Mouse (Mus musculus) MEL (cell line): ENCODE data around the gene Gm45623. TPM values are rescaled to one million over a fixed set of nuclear protein-coding genes. Genes with fewer than 3 reads are reported as not detected.

ENCODE experiments used
- DNase-seq: peaks from one replicate; pipeline ENCODE4 v3.0.0; 2011; ENCODE audit warnings: low read depth, low spot score
- H3K27ac ChIP-seq: 2 replicates; pipeline ENCODE4 v1.5.1; 2012; ENCODE audit warnings: low read depth, mild to moderate bottlenecking, control low read depth, low read length, moderate library complexity; ENCODE audit not compliant: control insufficient read depth
- H3K27me3 ChIP-seq, 2 experiments: fragments of 150-350 bp in 1 of 2; sonication (generic) in 1 of 2; 2 replicates each; pipeline ENCODE4 v1.6.1; 2012; ENCODE audit warnings: low read length in 2 of 2, mild to moderate bottlenecking in 2 of 2, improper control_type of control experiment in 1 of 2, moderate library complexity in 1 of 2; ENCODE audit not compliant: insufficient read depth in 2 of 2, control insufficient read depth in 1 of 2
- H3K36me3 ChIP-seq, 2 experiments: 2 replicates each; pipeline ENCODE4 v1.6.1; 2012 to 2014; ENCODE audit warnings: low read length in 2 of 2, improper control_type of control experiment in 1 of 2, inconsistent platforms in 1 of 2, mild to moderate bottlenecking in 1 of 2; ENCODE audit not compliant: insufficient read depth in 2 of 2, control insufficient read depth in 1 of 2
- H3K4me1 ChIP-seq, 2 experiments: fragments of 150-350 bp in 1 of 2; sonication (generic) in 1 of 2; 2 replicates each; pipeline ENCODE4 v1.6.1; 2012; ENCODE audit warnings: low read length in 2 of 2, improper control_type of control experiment in 1 of 2, mild to moderate bottlenecking in 1 of 2; ENCODE audit not compliant: insufficient read depth in 2 of 2, control insufficient read depth in 1 of 2
- H3K4me3 ChIP-seq, 2 experiments: fragments of 150-350 bp in 1 of 2; sonication (generic) in 1 of 2; 2 replicates each; pipeline ENCODE4 v1.5.1; 2012; ENCODE audit warnings: low read depth in 2 of 2, low read length in 2 of 2, mild to moderate bottlenecking in 2 of 2, moderate library complexity in 2 of 2, control low read depth in 1 of 2, improper control_type of control experiment in 1 of 2; ENCODE audit not compliant: control insufficient read depth in 1 of 2, insufficient read depth in 1 of 2
- H3K79me2 ChIP-seq: 2 replicates; pipeline ENCODE4 v1.6.1; 2012; ENCODE audit warnings: mild to moderate bottlenecking, low read length, moderate library complexity; ENCODE audit not compliant: control insufficient read depth, poor library complexity, insufficient read depth
- H3K9ac ChIP-seq: 2 replicates; pipeline ENCODE4 v1.6.1; 2012; ENCODE audit warnings: low read depth, mild to moderate bottlenecking, control low read depth, low read length, moderate library complexity; ENCODE audit not compliant: control insufficient read depth, poor library complexity, severe bottlenecking
- H3K9me3 ChIP-seq: fragments of 150-350 bp; sonication (generic); replicated peaks from 2 replicates; pipeline ENCODE4 v1.6.1; 2012; ENCODE audit warnings: mild to moderate bottlenecking, low read length, improper control_type of control experiment, moderate library complexity; ENCODE audit not compliant: insufficient read depth
- BHLHE40 ChIP-seq: IDR thresholded peaks from 2 replicates; pipeline ENCODE4 v1.6.1; 2012; ENCODE audit warnings: low read depth, mild to moderate bottlenecking, inconsistent platforms, low read length, improper control_type of control experiment, borderline replicate concordance
- CHD1 ChIP-seq: IDR thresholded peaks from 2 replicates; pipeline ENCODE4 v1.6.1; 2012; ENCODE audit warnings: low read depth, mild to moderate bottlenecking, inconsistent platforms, low read length, improper control_type of control experiment
- CHD2 ChIP-seq: IDR thresholded peaks from 2 replicates; pipeline ENCODE4 v1.6.1; 2011; ENCODE audit warnings: low read length, improper control_type of control experiment
- E2F4 ChIP-seq: IDR thresholded peaks from 2 replicates; pipeline ENCODE4 v1.6.1; 2011; ENCODE audit warnings: low read depth, low read length, improper control_type of control experiment, borderline replicate concordance
- GABPA ChIP-seq: IDR thresholded peaks from 2 replicates; pipeline ENCODE4 v1.6.1; 2012; ENCODE audit warnings: low read depth, mild to moderate bottlenecking, inconsistent platforms, low read length, improper control_type of control experiment, moderate library complexity
- KAT2A ChIP-seq: conservative IDR thresholded peaks from 2 replicates; pipeline ENCODE4 v1.6.1; 2012; ENCODE audit warnings: low read depth, low read length, improper control_type of control experiment, inconsistent platforms
- MAFK ChIP-seq: IDR thresholded peaks from 2 replicates; pipeline ENCODE4 v1.6.1; 2011; ENCODE audit warnings: low read depth, mild to moderate bottlenecking, low read length, improper control_type of control experiment, borderline replicate concordance
- MAX ChIP-seq: IDR thresholded peaks from 2 replicates; pipeline ENCODE4 v1.6.1; 2011; ENCODE audit warnings: low read length, improper control_type of control experiment
- MAZ ChIP-seq: IDR thresholded peaks from 2 replicates; pipeline ENCODE4 v1.6.1; 2012; ENCODE audit warnings: low read depth, mild to moderate bottlenecking, inconsistent platforms, low read length, improper control_type of control experiment
- MEF2A ChIP-seq: IDR thresholded peaks from 2 replicates; pipeline ENCODE4 v1.6.1; 2014; ENCODE audit warnings: low read depth, mild to moderate bottlenecking, inconsistent platforms, low read length, improper control_type of control experiment; ENCODE audit not compliant: poor library complexity, insufficient replicate concordance, severe bottlenecking; ENCODE audit errors: extremely low read depth
- MYB ChIP-seq: IDR thresholded peaks from 2 replicates; pipeline ENCODE4 v1.6.1; 2011; ENCODE audit warnings: mild to moderate bottlenecking, low read depth, low read length, improper control_type of control experiment
- NRF1 ChIP-seq: IDR thresholded peaks from 2 replicates; pipeline ENCODE4 v1.6.1; 2014; ENCODE audit warnings: low read depth, mild to moderate bottlenecking, inconsistent platforms, low read length, improper control_type of control experiment, moderate library complexity; ENCODE audit not compliant: poor library complexity, insufficient read depth, severe bottlenecking
- POLR2A ChIP-seq, 2 experiments: IDR thresholded peaks; 2 replicates each; pipeline ENCODE4 v1.6.1; 2011 to 2012; ENCODE audit warnings: low read length in 2 of 2, mild to moderate bottlenecking in 2 of 2, control low read depth in 1 of 2, improper control_type of control experiment in 1 of 2, low read depth in 1 of 2, moderate library complexity in 1 of 2; ENCODE audit not compliant: control insufficient read depth in 1 of 2, insufficient read depth in 1 of 2, poor library complexity in 1 of 2
- POLR2AphosphoS2 ChIP-seq: IDR thresholded peaks from 2 replicates; pipeline ENCODE4 v1.6.1; 2011; ENCODE audit warnings: low read length, improper control_type of control experiment
- RAD21 ChIP-seq: IDR thresholded peaks from 2 replicates; pipeline ENCODE4 v1.6.1; 2011; ENCODE audit warnings: mild to moderate bottlenecking, low read depth, low read length, improper control_type of control experiment
- RCOR1 ChIP-seq: IDR thresholded peaks from 2 replicates; pipeline ENCODE4 v1.6.1; 2012; ENCODE audit warnings: low read depth, mild to moderate bottlenecking, inconsistent platforms, low read length, improper control_type of control experiment
- SIN3A ChIP-seq: IDR thresholded peaks from 2 replicates; pipeline ENCODE4 v1.6.1; 2012; ENCODE audit warnings: low read length, improper control_type of control experiment, inconsistent platforms
- TAL1 ChIP-seq: IDR thresholded peaks from 2 replicates; pipeline ENCODE4 v1.6.1; 2012; ENCODE audit warnings: mild to moderate bottlenecking, inconsistent platforms, low read length, moderate library complexity, mixed read lengths
- USF1 ChIP-seq: IDR thresholded peaks from 2 replicates; pipeline ENCODE4 v1.6.1; 2014; ENCODE audit warnings: low read depth, mild to moderate bottlenecking, inconsistent platforms, low read length, improper control_type of control experiment, moderate library complexity
- ZC3H11A ChIP-seq: IDR thresholded peaks from 2 replicates; pipeline ENCODE4 v1.6.1; 2012; ENCODE audit warnings: low read depth, mild to moderate bottlenecking, inconsistent platforms, low read length, improper control_type of control experiment
- ZNF384 ChIP-seq: IDR thresholded peaks from 2 replicates; pipeline ENCODE4 v1.6.1; 2012; ENCODE audit warnings: low read depth, mild to moderate bottlenecking, inconsistent platforms, low read length, improper control_type of control experiment
- polyA plus RNA-seq, 2 experiments: library from polyadenylated mRNA; stranded (reverse) in 1 of 2; unstranded in 1 of 2; fragments of >175 nt in 1 of 2; fragments of >200 nt in 1 of 2; gene quantifications; 2 replicates each; pipeline versions ENCODE4 v1.2.1 to v1.2.4; 2012; ENCODE audit warnings: low replicate concordance in 2 of 2, low read depth in 1 of 2; ENCODE audit not compliant: insufficient read length in 2 of 2, insufficient read depth in 1 of 2, missing spikeins in 1 of 2
- total RNA-seq: library from RNA; depleted of rRNA; stranded (reverse); fragments of 300-350 nt; gene quantifications from 2 replicates; pipeline ENCODE4 v1.2.3, GENCODE M21; 2012

Gene Gm45623
- total and polyA plus RNA-seq, 3 experiments: not detected

DNA sequence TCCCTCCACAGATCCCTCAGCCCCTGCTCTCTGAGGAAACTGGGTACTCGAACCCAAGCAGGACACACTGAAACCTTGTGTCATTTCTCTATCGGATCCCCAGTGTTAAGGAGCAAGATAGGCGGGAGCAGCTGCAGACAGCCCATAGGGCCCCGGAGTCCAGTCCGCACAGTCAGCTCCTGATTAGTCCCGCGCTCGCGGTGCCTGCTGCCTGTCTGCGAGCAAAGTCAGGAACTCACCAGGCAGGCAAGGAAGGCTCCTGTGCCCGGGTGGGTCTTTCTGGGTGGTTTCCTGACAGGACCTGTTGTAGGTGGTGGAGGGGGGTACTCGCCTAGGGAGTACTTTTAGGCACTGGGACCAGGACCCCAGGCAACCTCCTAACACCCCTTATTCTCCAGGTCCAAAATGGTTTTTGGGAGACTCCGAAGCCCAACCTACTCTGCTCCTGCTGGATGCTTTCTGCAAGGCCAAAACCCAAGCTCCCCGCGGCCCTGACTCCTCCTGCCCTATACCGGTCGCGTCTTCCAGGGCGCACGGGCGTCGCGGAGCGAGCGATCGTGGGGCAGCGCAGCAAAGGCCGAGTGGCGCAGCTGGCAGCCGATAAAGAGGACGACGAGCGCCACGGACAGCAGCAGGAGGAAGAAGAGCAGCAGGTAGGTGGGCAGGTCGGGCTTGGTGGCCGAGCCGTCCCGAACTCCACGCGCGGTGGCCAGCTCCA is 994 bp downstream of the Gm45623 start:
- no peaks in the 10 kb centered on the region for H3K36me3 ChIP-seq
- H3K4me3 ChIP-seq: no peak overlapping the region
- TF ChIP-seq MAZ (no peak), GABPA (no peak), MEF2A (no peak), RCOR1 (no peak), BHLHE40 (no peak), E2F4 (no peak), POLR2AphosphoS2 (no peak), NRF1 (no peak), TAL1 (no peak)
- DNase-seq: no peak
- no peaks in the 10 kb centered on the region for H3K9me3 ChIP-seq
- no peaks in the 10 kb centered on the region for H3K27me3 ChIP-seq
- H3K9ac ChIP-seq: no peak overlapping the region
- H3K27ac ChIP-seq: no peak overlapping the region
- H3K79me2 ChIP-seq: no peaks in the 10 kb centered on the region
- no peaks in the 10 kb centered on the region for H3K4me1 ChIP-seq

DNA sequence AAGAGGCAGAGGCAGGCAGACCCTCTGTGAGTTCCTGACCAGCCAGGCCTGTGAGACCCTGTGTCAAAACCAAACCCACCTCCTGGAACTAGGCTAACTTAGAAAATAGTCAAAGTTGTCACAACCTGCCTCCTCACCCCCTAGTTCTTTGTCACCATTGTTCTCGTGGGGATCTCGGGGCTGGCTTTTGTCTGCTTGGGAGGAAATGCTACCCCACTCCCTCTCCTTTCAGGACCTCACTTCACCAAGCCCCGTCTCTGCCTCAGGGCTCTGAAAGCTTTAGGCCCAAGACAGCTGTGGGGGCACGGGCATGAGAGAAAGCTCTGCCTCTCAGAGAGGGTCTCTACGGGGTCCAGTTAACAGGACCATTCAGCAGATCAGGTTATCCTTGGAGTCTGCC is 1.9 kb downstream of the Gm45623 start:
- no peak overlapping the region for H3K4me3 ChIP-seq
- H3K27me3 ChIP-seq: no peaks in the 10 kb centered on the region
- H3K9me3 ChIP-seq: no peaks in the 10 kb centered on the region
- H3K79me2 ChIP-seq: no peaks in the 10 kb centered on the region
- TF ChIP-seq GABPA (no peak), CHD2 (no peak), MAFK (no peak), USF1 (no peak)
- H3K9ac ChIP-seq: no peak overlapping the region
- no peaks in the 10 kb centered on the region for H3K36me3 ChIP-seq
- H3K4me1 ChIP-seq: no peaks in the 10 kb centered on the region
- H3K27ac ChIP-seq: no peak overlapping the region
- no peak for DNase-seq

DNA sequence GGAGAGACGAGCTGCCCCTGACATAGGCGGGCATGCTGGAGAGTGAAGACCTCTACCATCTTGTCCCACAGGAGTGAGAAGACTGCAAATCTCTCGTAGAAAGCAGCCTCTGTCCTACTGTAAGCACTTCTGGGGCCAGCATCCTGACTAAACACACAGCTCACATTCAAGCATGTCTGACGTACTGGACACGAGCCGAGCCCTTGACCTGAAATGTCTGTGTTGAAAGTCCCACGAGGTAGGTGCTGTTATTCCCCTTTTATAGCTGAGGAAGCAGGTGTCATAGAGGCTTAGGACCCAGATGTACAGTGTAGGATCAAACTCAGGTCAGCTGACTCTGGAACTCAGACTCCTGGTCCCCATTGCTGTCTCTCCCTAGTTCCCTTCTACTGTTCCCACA is 4.2 kb downstream of the Gm45623 start:
- Histone ChIP-seq H3K4me3 (no peak overlapping the region), H3K4me1 (no peaks in the 10 kb centered on the region)
- DNase-seq: no peak
- TF ChIP-seq NRF1: no peak
- TF ChIP-seq TAL1: no peak
- no peak for TF ChIP-seq CHD1
- TF ChIP-seq MAFK: no peak
- TF ChIP-seq KAT2A: no peak
- TF ChIP-seq RAD21: no peak
- no peak for TF ChIP-seq ZNF384
- TF ChIP-seq MYB: no peak
- no peak for TF ChIP-seq MAX
- no peak for TF ChIP-seq POLR2A (IDR thresholded peaks at IDR 0.05; ENCODE audit: control insufficient read depth in 1 of 2, insufficient read depth in 1 of 2, low read depth in 1 of 2, low read length in 2 of 2, poor library complexity in 1 of 2)
- no peak for TF ChIP-seq RCOR1
- TF ChIP-seq ZC3H11A: no peak
- TF ChIP-seq E2F4: no peak
- no peak for TF ChIP-seq SIN3A
- TF ChIP-seq, all 39 proteins: peak for 0
- H3K36me3 ChIP-seq: no peaks in the 10 kb centered on the region
- no peak overlapping the region for H3K27ac ChIP-seq
- no peaks in the 10 kb centered on the region for H3K9me3 ChIP-seq
- H3K9ac ChIP-seq: no peak overlapping the region
- no peaks in the 10 kb centered on the region for H3K27me3 ChIP-seq
- no peaks in the 10 kb centered on the region for H3K79me2 ChIP-seq
